Mouse (Mus musculus) macrophage (primary cell): Measurements from ENCODE around the gene Vil1. TPM values are rescaled to one million over a fixed set of nuclear protein-coding genes. Genes with fewer than 3 reads are reported as not detected.

Experiments
- H3K27ac ChIP-seq: fragments of 350-480 bp; formaldehyde crosslinking; 2 replicates; pipeline ENCODE4 v1.9.0; 2021
- H3K36me3 ChIP-seq: fragments of 350-480 bp; formaldehyde crosslinking; 2 replicates; pipeline ENCODE4 v1.9.0; 2021; ENCODE audit errors: inconsistent target
- H3K4me3 ChIP-seq: fragments of 350-480 bp; formaldehyde crosslinking; 2 replicates; pipeline ENCODE4 v1.9.0; 2021; ENCODE audit errors: inconsistent target
- H3K79me2 ChIP-seq: fragments of 350-480 bp; formaldehyde crosslinking; 2 replicates; pipeline ENCODE4 v1.9.0; 2021; ENCODE audit errors: inconsistent target
- WGBS: methylation state at CpG from one replicate; pipeline ENCODE4 v1.1.7; 2026; ENCODE audit warnings: inconsistent platforms; ENCODE audit not compliant: missing documents; 5-methylcytosine and 5-hydroxymethylcytosine counted together
- polyA plus RNA-seq: library from polyadenylated mRNA; stranded (reverse); fragments of 250-400 nt; gene quantifications from 3 replicates; pipeline ENCODE4 v1.2.4, GENCODE M21; 2018; ENCODE audit warnings: inconsistent platforms
- total RNA-seq, 78 experiments: library from RNA; depleted of rRNA; stranded (reverse); fragments of 250-400 nt; gene quantifications; 1 replicate in 9 of 78; 2 replicates in 24 of 78; 3 replicates in 43 of 78; 4 replicates in 2 of 78; pipeline ENCODE4 v1.2.4; 2018; ENCODE audit warnings: inconsistent platforms in 56 of 78

The Vil1 gene
- under 1 TPM in 9 of 26 experiments, not detected in 17; 0.18 to 0.94 (median 0.40) TPM for total RNA-seq (2018; cell fraction: chromatin; rRNA removed)
- under 1 TPM in 23 of 26 experiments, not detected in 3; 0.03 to 0.28 (median 0.11) TPM for total RNA-seq (2018; cell fraction: cytosol; rRNA removed)
- under 1 TPM in 12 of 26 experiments, not detected in 14; 0.17 to 0.70 (median 0.32) TPM for total RNA-seq (2018; cell fraction: nucleus; rRNA removed)
- polyA plus RNA-seq, result 0.04 to 0.06 TPM in 2 of 3 replicates, not detected in the other

DNA sequence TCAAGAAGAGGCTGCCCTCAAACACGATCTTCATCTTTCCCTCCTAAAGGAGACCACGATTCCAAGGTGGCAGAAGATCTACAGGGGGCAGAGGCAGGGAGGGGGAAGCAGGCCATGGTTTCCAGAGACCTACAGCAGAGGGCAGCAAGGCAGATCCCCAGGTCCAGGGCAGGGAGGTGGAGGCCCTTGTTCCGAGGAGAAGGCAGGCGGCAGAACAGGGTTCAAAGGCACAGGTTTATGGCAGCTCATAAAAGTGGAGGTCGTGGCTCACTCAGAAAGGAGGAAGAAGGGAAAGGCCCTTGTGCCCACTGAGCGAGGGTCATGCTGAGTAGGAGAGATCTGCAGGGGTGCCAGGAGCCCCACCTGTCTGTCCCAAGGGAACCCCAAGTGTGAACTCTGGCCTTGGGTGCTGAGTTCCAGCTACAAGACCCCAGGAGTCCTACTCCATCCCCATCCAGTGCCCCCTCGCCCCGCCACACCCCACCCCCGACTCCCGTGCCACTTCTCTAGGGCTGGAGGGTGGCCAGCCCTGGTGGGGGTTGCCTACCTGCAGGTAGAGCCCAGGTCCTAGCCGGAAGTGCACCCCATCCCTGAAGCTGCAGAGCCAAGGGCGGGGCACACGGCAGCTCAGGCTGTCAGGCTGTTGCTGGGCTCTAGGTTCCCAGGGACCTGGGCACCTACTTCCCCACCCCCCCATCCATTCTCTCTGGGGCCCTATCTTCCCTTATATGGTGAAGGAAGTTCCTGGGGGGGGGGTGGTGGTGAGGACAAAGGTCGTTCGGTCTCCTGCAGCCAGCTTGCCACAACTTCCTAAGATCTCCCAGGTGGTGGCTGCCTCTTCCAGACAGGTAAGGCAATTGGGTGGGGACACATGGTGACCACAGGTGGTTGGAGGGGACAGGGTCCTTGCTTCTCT is at the start of gene Vil1:
Gene Vil1, plus strand, starts transcription at position 788 of the 916 bp plus-strand sequence.
- 62% methylated on average over 13 of the region's 15 CpGs for WGBS
- H3K4me3 ChIP-seq, result no peak within 1 kb of the TSS

DNA sequence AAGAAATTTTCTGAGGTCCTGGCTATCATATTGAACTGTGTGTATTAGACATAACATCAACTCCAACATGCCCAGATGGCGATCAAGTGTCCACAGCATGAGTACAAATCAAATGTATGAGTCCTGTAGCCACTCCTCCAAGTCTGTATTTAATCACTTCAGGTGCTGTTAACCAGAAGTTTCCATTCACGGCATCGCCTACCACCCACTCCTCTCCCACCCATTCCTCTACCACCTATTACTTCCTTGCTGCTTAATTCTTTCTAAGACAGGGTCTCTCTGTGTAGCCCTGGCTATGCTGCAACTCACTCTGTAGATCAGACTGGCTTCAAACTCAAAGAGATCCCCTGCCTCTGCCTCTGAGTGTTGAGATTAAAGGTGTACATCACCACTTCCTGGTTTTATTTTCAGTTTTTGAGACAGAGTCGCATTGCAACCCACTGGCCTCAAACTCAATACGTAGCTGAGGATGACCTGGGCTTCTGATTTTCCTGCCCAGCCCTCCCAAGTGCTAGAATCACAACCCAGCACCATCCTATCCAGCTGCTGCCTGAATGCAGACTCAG is 49.1 kb upstream of the Vil1 start:
- Histone ChIP-seq H3K4me3 (no peak overlapping the region), H3K36me3 (no peaks in the 10 kb centered on the region), H3K79me2 (no peaks in the 10 kb centered on the region), H3K27ac (no peak overlapping the region)
- 68% methylated on average over 5 of the region's 5 CpGs for WGBS

More for the DNA sequence above, at the start of gene Vil1:
- no peak within 1 kb of the TSS for H3K27ac ChIP-seq
- no peaks in the 10 kb centered on the region for H3K79me2 ChIP-seq
- H3K36me3 ChIP-seq, result no peaks in the 10 kb centered on the region

GRCm38 (mm10) chr1:74361812-74362211 is 47.4 kb upstream of the Vil1 start, which contains the start of gene Catip:
Gene Catip (plus strand): TSS chr1:74362108.
- Histone ChIP-seq H3K27ac (no peak within 1 kb of the TSS), H3K4me3 (no peak within 1 kb of the TSS), H3K79me2 (no peaks in the 10 kb centered on the region), H3K36me3 (no peaks in the 10 kb centered on the region)
- 5% methylated on average over 2 of the region's 2 CpGs for WGBS

DNA sequence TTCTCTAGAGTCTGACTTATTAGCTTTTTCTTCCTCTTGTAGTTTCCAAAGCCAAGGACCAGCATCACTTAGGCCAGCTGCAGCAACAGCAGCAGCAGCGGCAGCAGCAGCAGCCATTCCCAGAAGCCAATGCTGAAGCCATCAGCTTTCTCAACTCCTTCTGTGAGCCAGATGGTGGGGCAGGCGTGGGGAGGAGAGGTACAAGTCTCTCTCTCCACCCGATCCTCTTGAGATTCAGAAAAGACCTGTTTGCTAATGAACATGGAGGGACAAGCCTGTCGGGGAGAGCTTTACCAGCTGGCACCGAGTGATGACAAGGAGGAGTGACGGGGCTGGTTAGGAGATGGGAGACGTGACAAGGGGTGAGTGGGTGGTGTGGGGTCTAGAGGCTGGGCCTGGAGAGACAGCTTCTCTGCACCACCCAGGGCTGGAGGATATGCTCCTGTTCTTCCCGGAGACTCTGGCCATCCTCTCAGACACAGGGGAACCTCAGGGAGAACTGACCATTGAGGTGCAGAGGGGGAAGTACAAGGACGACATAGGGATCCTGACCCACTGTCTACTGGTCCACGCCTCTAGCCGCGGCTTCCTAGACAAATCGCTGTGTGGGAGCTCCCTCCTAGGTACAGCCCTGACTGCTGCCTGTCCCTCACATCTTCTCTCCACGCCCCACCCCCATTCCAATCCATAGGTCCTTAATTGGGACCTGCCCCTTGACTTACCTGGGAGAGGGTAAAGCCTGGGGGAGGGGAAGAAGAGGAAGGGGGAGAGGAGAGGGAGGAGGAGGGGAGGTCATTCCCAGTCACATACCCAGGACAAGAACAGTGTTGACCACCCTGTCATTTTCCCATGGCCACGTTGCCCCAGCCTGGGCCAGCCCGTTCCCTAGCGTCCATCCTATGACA is 46.6 kb upstream of the Vil1 start:
- WGBS, result 89% methylated on average over 17 of the region's 17 CpGs
- Histone ChIP-seq H3K79me2 (no peaks in the 10 kb centered on the region), H3K4me3 (no peak overlapping the region), H3K36me3 (no peaks in the 10 kb centered on the region), H3K27ac (peak overlapping the region; percentile 28; the same call in 1 of the 2 replicates)

DNA sequence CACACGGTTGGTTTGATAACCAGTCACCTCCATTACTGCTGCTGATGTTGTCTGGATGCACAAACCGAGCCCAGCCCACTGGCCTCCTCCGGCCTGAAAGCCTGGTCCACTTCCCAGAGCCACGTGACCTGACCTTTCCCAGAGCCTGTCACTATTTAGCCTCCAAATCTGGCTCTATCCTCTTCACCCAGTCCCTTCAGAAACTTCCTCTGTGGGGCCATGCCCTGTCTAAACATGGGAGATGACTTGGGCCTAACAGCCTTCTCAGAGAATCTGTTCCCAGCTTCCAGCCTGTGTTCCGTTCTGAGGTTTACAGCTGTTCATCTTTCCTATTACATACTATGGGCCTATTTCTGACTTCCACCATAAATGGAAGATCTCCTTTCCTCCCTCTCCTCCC is 45.7 kb upstream of the Vil1 start:
- no peaks in the 10 kb centered on the region for H3K79me2 ChIP-seq
- 81% methylated on average over 5 of the region's 5 CpGs for WGBS
- no peaks in the 10 kb centered on the region for H3K36me3 ChIP-seq

DNA sequence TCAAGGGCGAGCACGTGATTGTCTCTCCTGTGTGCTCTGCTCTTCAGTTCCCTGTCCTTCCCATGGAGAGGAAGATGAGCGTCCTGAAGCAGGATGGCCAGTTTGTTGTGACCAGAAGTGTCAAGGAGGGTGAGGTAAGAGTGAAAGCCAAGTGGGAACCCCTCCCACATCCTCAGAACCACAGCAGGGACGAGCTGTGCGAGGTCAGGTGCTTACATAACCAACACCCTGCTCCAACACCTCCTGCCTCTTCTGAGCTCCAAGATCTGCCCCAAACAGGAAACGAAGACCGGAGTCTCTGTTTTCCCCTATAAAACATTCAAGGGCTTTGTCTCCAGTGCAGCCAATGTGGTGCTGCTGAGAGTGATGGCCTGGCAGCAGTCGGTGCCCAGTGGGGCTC is 44.9 kb upstream of the Vil1 start:
- no peak overlapping the region for H3K27ac ChIP-seq
- no peaks in the 10 kb centered on the region for H3K36me3 ChIP-seq
- no peaks in the 10 kb centered on the region for H3K79me2 ChIP-seq
- 28% methylated on average over 8 of the region's 8 CpGs for WGBS
- no peak overlapping the region for H3K4me3 ChIP-seq

More for the DNA sequence above, 45.7 kb upstream of the Vil1 start:
- peak overlapping the region; percentile 28 for H3K27ac ChIP-seq
- no peak overlapping the region for H3K4me3 ChIP-seq

DNA sequence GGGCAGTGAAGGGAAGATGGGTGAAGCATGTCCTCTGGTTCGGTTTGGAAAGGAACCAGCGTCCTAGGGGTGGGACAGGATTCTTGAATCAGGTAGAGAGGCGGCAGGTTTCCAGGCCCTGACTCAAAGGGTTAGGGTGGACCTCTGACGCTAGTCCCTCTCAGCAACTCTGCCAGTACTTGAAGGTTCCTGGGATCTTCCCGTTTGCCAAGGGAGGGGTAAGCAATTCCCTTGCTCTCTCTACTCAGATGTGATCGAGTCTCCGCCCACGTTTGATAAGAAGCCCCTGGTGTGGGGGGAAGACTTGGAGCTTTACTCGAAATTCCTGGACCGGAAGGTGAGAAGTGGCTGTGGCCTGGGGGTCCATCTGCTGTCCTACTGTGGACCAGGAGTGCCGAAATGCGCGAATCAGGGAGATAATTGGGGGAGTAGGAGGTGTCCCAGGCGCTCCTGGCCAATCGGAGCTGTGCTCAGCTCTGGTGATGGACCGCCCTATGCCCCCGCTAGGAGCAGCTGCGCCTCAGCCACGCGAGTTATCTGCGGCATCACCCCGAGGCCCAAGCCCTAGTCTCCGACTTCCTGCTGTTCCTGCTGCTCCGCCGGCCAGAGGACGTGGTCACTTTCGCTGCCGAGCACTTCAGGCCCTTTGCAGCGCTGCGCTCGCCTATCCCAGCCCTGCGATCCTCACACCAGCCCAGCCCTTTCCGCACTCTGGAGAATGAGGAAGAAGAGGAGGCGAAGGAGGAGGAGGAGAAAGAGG is 41.1 kb upstream of the Vil1 start:
- H3K79me2 ChIP-seq, result no peaks in the 10 kb centered on the region
- H3K27ac ChIP-seq, result peak overlapping the region; percentile 68
- H3K4me3 ChIP-seq, result peak overlapping the region; percentile 7; the same call in 1 of the 2 replicates
- WGBS, result 19% methylated on average over 34 of the region's 34 CpGs
- H3K36me3 ChIP-seq, result no peaks in the 10 kb centered on the region

GRCm38 (mm10) chr1:74370040-74370439 is 39.1 kb upstream of the Vil1 start:
- H3K36me3 ChIP-seq, result no peaks in the 10 kb centered on the region
- H3K27ac ChIP-seq, result no peak overlapping the region
- 28% methylated on average over 3 of the region's 4 CpGs for WGBS
- H3K79me2 ChIP-seq, result no peaks in the 10 kb centered on the region
- no peak overlapping the region for H3K4me3 ChIP-seq

GRCm38 (mm10) chr1:74373372-74373771 is 35.8 kb upstream of the Vil1 start:
- H3K36me3 ChIP-seq, result 0 out of 2 replicates have a peak, but pooled peaks cover 5% of the 10 kb centered on the region
- no peak overlapping the region for H3K27ac ChIP-seq
- WGBS, result 2% methylated on average over 4 of the region's 4 CpGs
- no peak overlapping the region for H3K4me3 ChIP-seq
- peaks cover 26% of the 10 kb centered on the region for H3K79me2 ChIP-seq

DNA sequence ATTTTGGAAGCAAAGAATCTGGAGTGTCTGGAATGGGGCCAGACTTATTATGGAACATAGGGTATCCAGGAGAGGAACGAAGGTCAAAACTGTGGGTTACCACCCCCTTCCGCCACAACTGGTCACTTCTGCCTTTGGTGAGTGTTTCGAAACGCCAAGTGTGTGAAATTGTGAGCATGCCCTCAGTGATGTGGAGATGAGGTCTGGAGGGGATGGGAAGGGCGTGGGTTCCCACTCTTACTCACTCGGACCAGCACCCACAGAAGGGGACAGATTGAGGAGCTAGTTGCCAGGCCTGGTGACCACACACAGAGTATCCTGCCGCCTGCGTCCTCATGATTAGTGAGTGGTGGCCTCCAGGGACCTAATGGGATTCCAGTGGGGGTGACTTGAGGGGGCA is 34.2 kb upstream of the Vil1 start, which contains the start of gene Slc11a1:
Gene Slc11a1, plus strand, starts transcription at position 216 of the 400 bp plus-strand sequence.
- H3K4me3 ChIP-seq, result peak within 1 kb of the TSS; percentile 45
- peak within 1 kb of the TSS; percentile 97 for H3K27ac ChIP-seq

DNA sequence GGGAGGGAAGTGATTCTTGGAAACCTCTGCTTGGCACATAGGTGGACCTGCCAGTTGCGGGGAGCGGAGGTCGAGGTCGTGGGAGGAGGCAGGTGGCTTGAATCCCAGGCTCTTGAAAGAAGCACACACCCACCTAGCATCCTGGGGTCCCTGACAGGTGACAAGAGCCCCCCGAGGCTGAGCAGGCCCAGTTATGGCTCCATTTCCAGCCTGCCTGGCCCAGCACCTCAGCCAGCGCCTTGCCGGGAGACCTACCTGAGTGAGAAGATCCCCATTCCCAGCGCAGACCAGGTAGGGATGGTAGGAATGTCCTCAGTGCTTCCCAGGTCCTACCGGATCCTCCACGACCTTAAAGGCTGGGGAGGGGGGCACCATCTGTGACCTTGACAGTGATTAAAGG is 33.6 kb upstream of the Vil1 start:
- peaks cover 26% of the 10 kb centered on the region for H3K79me2 ChIP-seq
- 54% methylated on average over 10 of the region's 10 CpGs for WGBS
- H3K36me3 ChIP-seq, result 0 out of 2 replicates have a peak, but pooled peaks cover 5% of the 10 kb centered on the region
- H3K4me3 ChIP-seq, result peak overlapping the region; percentile 45
- peak overlapping the region; percentile 97 for H3K27ac ChIP-seq

More for the DNA sequence above, 34.2 kb upstream of the Vil1 start, which contains the start of gene Slc11a1:
- 6% methylated on average over 8 of the region's 8 CpGs for WGBS
- 0 out of 2 replicates have a peak, but pooled peaks cover 5% of the 10 kb centered on the region for H3K36me3 ChIP-seq
- H3K79me2 ChIP-seq, result peaks cover 26% of the 10 kb centered on the region

GRCm38 (mm10) chr1:74376396-74376795 is 32.8 kb upstream of the Vil1 start:
- peak overlapping the region; percentile 45 for H3K4me3 ChIP-seq
- 0 out of 2 replicates have a peak, but pooled peaks cover 5% of the 10 kb centered on the region for H3K36me3 ChIP-seq
- WGBS, result 36% methylated on average over 4 of the region's 4 CpGs
- peak overlapping the region; percentile 97 for H3K27ac ChIP-seq
- H3K79me2 ChIP-seq, result peaks cover 26% of the 10 kb centered on the region

GRCm38 (mm10) chr1:74379058-74379504 is 30.1 kb upstream of the Vil1 start:
- WGBS, result 76% methylated on average over 7 of the region's 7 CpGs
- no peak overlapping the region for H3K4me3 ChIP-seq
- H3K79me2 ChIP-seq, result peaks cover 26% of the 10 kb centered on the region
- peaks cover 22% of the 10 kb centered on the region for H3K36me3 ChIP-seq
- 0 out of 2 replicates have a peak overlapping the region, but pooled peaks have one; percentile 5 for H3K27ac ChIP-seq
